Mouse (Mus musculus): Measurements from ENCODE around the gene Commd8.

DNA sequence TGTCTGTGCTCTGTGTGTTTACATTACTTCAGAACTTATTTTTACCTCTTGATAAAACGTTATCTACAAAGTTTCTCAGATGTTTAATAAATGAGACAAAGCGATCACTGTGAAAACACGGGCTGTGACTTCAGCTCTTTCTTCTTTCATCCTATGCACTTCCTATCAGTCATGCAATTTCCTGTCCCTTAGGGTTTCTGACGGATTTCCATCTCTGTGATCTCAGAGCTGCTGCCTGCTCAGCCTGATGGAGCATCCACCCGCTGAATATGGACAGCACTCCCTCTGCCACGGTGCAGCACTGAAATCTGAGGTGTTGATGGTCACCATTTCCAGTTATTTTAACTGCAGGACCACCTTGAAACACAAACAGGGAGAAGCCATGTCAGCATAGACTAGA is 8.5 kb downstream of the Commd8 start:
- TF ChIP-seq HCFC1 (IDR thresholded peaks at IDR 0.05; ENCODE audit: borderline replicate concordance, insufficient read depth, low read length) (no peak), CHD2 (IDR thresholded peaks at IDR 0.05; ENCODE audit: low read depth, low read length) (no peak), ZC3H11A (IDR thresholded peaks at IDR 0.05; ENCODE audit: borderline replicate concordance, low read depth, low read length) (no peak), MAFK (IDR thresholded peaks at IDR 0.05; ENCODE audit: insufficient read depth, low read depth, low read length) (no peak)

Data from ES-E14 (cell line).